Mouse (Mus musculus) intestine, embryonic 16.5 days (tissue): Measurements from ENCODE around the gene Rad51b. TPM values are rescaled to one million over a fixed set of nuclear protein-coding genes. Genes with fewer than 3 reads are reported as not detected.

ENCODE experiments used
- ATAC-seq: fragments of 200-750 bp; cut with Nextera tagmentation; 2 replicates; pipeline ENCODE4 v1.8.0; 2017; ENCODE audit warnings: moderate TSS enrichment, moderate library complexity
- H3K27ac ChIP-seq: fragments of 300-500 bp; sonication (generic); 2 replicates; pipeline ENCODE4 v1.5.1; 2014; ENCODE audit warnings: mild to moderate bottlenecking, low read length
- H3K27me3 ChIP-seq: fragments of 300-500 bp; sonication (generic); replicated peaks from 2 replicates; pipeline ENCODE4 v1.6.1; 2014; ENCODE audit warnings: low read length, control low read depth, mixed read lengths; ENCODE audit not compliant: control insufficient read depth, insufficient read depth
- H3K36me3 ChIP-seq: fragments of 300-500 bp; sonication (generic); 2 replicates; pipeline ENCODE4 v1.6.1; 2014; ENCODE audit warnings: low read length, control low read depth; ENCODE audit not compliant: control insufficient read depth, insufficient read depth
- H3K4me1 ChIP-seq: fragments of 300-500 bp; sonication (generic); 2 replicates; pipeline ENCODE4 v1.6.1; 2014; ENCODE audit warnings: low read length, control low read depth, mixed read lengths; ENCODE audit not compliant: control insufficient read depth, insufficient read depth
- H3K4me2 ChIP-seq: fragments of 300-500 bp; sonication (generic); 2 replicates; pipeline ENCODE4 v1.6.1; 2014; ENCODE audit warnings: low read depth, low read length, control low read depth
- H3K4me3 ChIP-seq: fragments of 300-500 bp; sonication (generic); 2 replicates; pipeline ENCODE4 v1.5.1; 2014; ENCODE audit warnings: mild to moderate bottlenecking, low read length
- H3K9ac ChIP-seq: fragments of 300-500 bp; sonication (generic); 2 replicates; pipeline ENCODE4 v1.6.1; 2014; ENCODE audit warnings: low read depth, low read length
- H3K9me3 ChIP-seq: fragments of 300-500 bp; sonication (generic); 2 replicates; pipeline ENCODE4 v1.6.1; 2016; ENCODE audit warnings: low read length, control low read depth; ENCODE audit not compliant: control insufficient read depth
- WGBS: fragments of 180-500 bp; shearing (Covaris S2); extraction: QIAGEN DNeasy Blood & Tissue Kit; methylation state at CpG from one replicate; pipeline ENCODE4 v1.1.7; 2014; 5-methylcytosine and 5-hydroxymethylcytosine counted together
- polyA plus RNA-seq: library from polyadenylated mRNA; unstranded; fragments of >200 nt; fragmentation: Nextera tagmentation; extraction: Ambion mirVana; gene quantifications from 2 replicates; pipeline ENCODE4 v1.2.1, GENCODE M21; 2015

Rad51b gene
- polyA plus RNA-seq, 1 experiment from 2014 or later = 6.8 TPM

- no peak for ATAC-seq
- Histone ChIP-seq H3K4me1 (peaks cover 11% of the 10 kb centered on the region), H3K27me3 (no peaks in the 10 kb centered on the region), H3K36me3 (peaks cover 2% of the 10 kb centered on the region; the same call in 1 of the 2 replicates), H3K9me3 (no peaks in the 10 kb centered on the region), H3K27ac (no peak overlapping the region), H3K4me3 (no peak overlapping the region), H3K9ac (no peak overlapping the region), H3K4me2 (no peak overlapping the region)
- WGBS = 79% methylated on average over 6 of the region's 6 CpGs
Observed at GRCm38 (mm10) chr12:79292874-79293273, 4.2 kb upstream of the Rad51b start.

- H3K4me3 ChIP-seq = peak within 1 kb of the TSS; percentile 73
- peak within 1 kb of the TSS; percentile 69 for H3K4me2 ChIP-seq
- no peaks in the 10 kb centered on the region for H3K9me3 ChIP-seq
- H3K27me3 ChIP-seq = no peaks in the 10 kb centered on the region
- no peaks in the 10 kb centered on the region for H3K36me3 ChIP-seq
- H3K4me1 ChIP-seq = peaks cover 11% of the 10 kb centered on the region
- ATAC-seq = peak; percentile 94
- peak within 1 kb of the TSS; percentile 77 for H3K27ac ChIP-seq
- WGBS = under 1% methylated on average over 29 of the region's 29 CpGs
- peak within 1 kb of the TSS; percentile 75 for H3K9ac ChIP-seq
Observed at GRCm38 (mm10) chr12:79296126-79296816, 811 bp upstream of the Rad51b start, which contains the start of gene Zfyve26. TSS of gene Zfyve26 (minus strand) at chr12:79296304.

- Histone ChIP-seq H3K4me2 (peak overlapping the region; percentile 54), H3K9me3 (no peaks in the 10 kb centered on the region), H3K9ac (peak overlapping the region; percentile 72), H3K4me3 (peak overlapping the region; percentile 73), H3K27ac (no peak overlapping the region), H3K27me3 (no peaks in the 10 kb centered on the region), H3K36me3 (no peaks in the 10 kb centered on the region), H3K4me1 (peaks cover 11% of the 10 kb centered on the region)
- ATAC-seq = no peak
- WGBS = 13% methylated on average over 15 of the region's 15 CpGs
Observed at GRCm38 (mm10) chr12:79297884-79298636, 978 bp downstream of the Rad51b start.

- Histone ChIP-seq H3K4me3 (no peak overlapping the region), H3K36me3 (no peaks in the 10 kb centered on the region), H3K27ac (no peak overlapping the region), H3K4me1 (0 out of 2 replicates have a peak, but pooled peaks cover 2% of the 10 kb centered on the region), H3K4me2 (no peak overlapping the region), H3K9me3 (no peaks in the 10 kb centered on the region), H3K9ac (no peak overlapping the region), H3K27me3 (no peaks in the 10 kb centered on the region)
- ATAC-seq = no peak
- 61% methylated on average over 9 of the region's 9 CpGs for WGBS
Observed at GRCm38 (mm10) chr12:79301802-79302201, 4.7 kb downstream of the Rad51b start.

GRCm38 (mm10) chr12:79305131-79305530 lies 8.0 kb downstream of the Rad51b start:
- no peaks in the 10 kb centered on the region for H3K9me3 ChIP-seq
- ATAC-seq = no peak
- H3K4me1 ChIP-seq = 0 out of 2 replicates have a peak, but pooled peaks cover 2% of the 10 kb centered on the region
- WGBS = 45% methylated on average over 1 of the region's 1 CpGs
- H3K36me3 ChIP-seq = no peaks in the 10 kb centered on the region
- no peak overlapping the region for H3K4me3 ChIP-seq
- no peak overlapping the region for H3K27ac ChIP-seq
- H3K27me3 ChIP-seq = no peaks in the 10 kb centered on the region
- no peak overlapping the region for H3K9ac ChIP-seq
- no peak overlapping the region for H3K4me2 ChIP-seq

GRCm38 (mm10) chr12:79306013-79306412 lies 8.9 kb downstream of the Rad51b start:
- Histone ChIP-seq H3K4me2 (no peak overlapping the region), H3K4me1 (0 out of 2 replicates have a peak, but pooled peaks cover 2% of the 10 kb centered on the region), H3K36me3 (no peaks in the 10 kb centered on the region), H3K9me3 (no peaks in the 10 kb centered on the region), H3K27me3 (no peaks in the 10 kb centered on the region), H3K4me3 (no peak overlapping the region), H3K9ac (no peak overlapping the region), H3K27ac (no peak overlapping the region; the same call in 1 of the 2 replicates)
- 36% methylated on average over 4 of the region's 4 CpGs for WGBS
- ATAC-seq = 0 out of 2 replicates have a peak, but pooled peaks have one; percentile 26

GRCm38 (mm10) chr12:79313721-79314120 lies 16.6 kb downstream of the Rad51b start:
- H3K27ac ChIP-seq = no peak overlapping the region
- H3K4me2 ChIP-seq = no peak overlapping the region
- WGBS = 77% methylated on average over 4 of the region's 4 CpGs
- H3K27me3 ChIP-seq = no peaks in the 10 kb centered on the region
- 0 out of 2 replicates have a peak, but pooled peaks cover 7% of the 10 kb centered on the region for H3K4me1 ChIP-seq
- H3K9me3 ChIP-seq = no peaks in the 10 kb centered on the region
- no peak overlapping the region for H3K4me3 ChIP-seq
- peak; percentile 80 for ATAC-seq
- no peaks in the 10 kb centered on the region for H3K36me3 ChIP-seq
- H3K9ac ChIP-seq = no peak overlapping the region

- Histone ChIP-seq H3K36me3 (no peaks in the 10 kb centered on the region), H3K4me2 (no peak overlapping the region), H3K4me1 (0 out of 2 replicates have a peak, but pooled peaks cover 7% of the 10 kb centered on the region), H3K9ac (no peak overlapping the region), H3K9me3 (no peaks in the 10 kb centered on the region), H3K27ac (no peak overlapping the region), H3K27me3 (no peaks in the 10 kb centered on the region), H3K4me3 (no peak overlapping the region)
- ATAC-seq = peak; percentile 62; the same call in 1 of the 2 replicates
- WGBS = 28% methylated on average over 5 of the region's 5 CpGs
Observed at GRCm38 (mm10) chr12:79317339-79317738, 20.3 kb downstream of the Rad51b start.

- H3K27me3 ChIP-seq = no peaks in the 10 kb centered on the region
- 79% methylated on average over 3 of the region's 5 CpGs for WGBS
- H3K36me3 ChIP-seq = no peaks in the 10 kb centered on the region
- ATAC-seq = no peak
- H3K9ac ChIP-seq = no peak overlapping the region
- H3K9me3 ChIP-seq = no peaks in the 10 kb centered on the region
- no peak overlapping the region for H3K4me2 ChIP-seq
- no peak overlapping the region for H3K27ac ChIP-seq
- 0 out of 2 replicates have a peak, but pooled peaks cover 7% of the 10 kb centered on the region for H3K4me1 ChIP-seq
- no peak overlapping the region for H3K4me3 ChIP-seq
Observed at GRCm38 (mm10) chr12:79320895-79321294, 23.8 kb downstream of the Rad51b start.
